Mouse (Mus musculus) heart, embryonic 16.5 days (tissue): ENCODE results near the gene Slc22a18. TPM values are rescaled to one million over a fixed set of nuclear protein-coding genes. Genes with fewer than 3 reads are reported as not detected.
A peak's percentile ranks its signal among the peaks of the same experiment; 100 is the strongest.

Experiments
- ATAC-seq: fragments of 200-750 bp; cut with Nextera tagmentation; replicated peaks from 2 replicates; pipeline ENCODE4 v1.8.0; 2017; ENCODE audit warnings: moderate number of reproducible peaks; ENCODE audit not compliant: insufficient read depth, low FRiP score; ENCODE audit errors: extremely low read depth
- H3K27ac ChIP-seq: fragments of 300-500 bp; sonication (generic); 2 replicates; pipeline ENCODE4 v1.5.1; 2014; ENCODE audit warnings: mild to moderate bottlenecking, low read length, control low read depth, moderate library complexity
- H3K27me3 ChIP-seq: fragments of 300-500 bp; sonication (generic); 2 replicates; pipeline ENCODE4 v1.6.1; 2014; ENCODE audit warnings: low read length, mixed read lengths; ENCODE audit not compliant: control insufficient read depth, insufficient read depth
- H3K36me3 ChIP-seq: fragments of 300-500 bp; sonication (generic); 2 replicates; pipeline ENCODE4 v1.6.1; 2014; ENCODE audit not compliant: control insufficient read depth, insufficient read depth
- H3K4me1 ChIP-seq: fragments of 300-500 bp; sonication (generic); 2 replicates; pipeline ENCODE4 v1.6.1; 2014; ENCODE audit warnings: low read length, mixed read lengths; ENCODE audit not compliant: control insufficient read depth, insufficient read depth
- H3K4me2 ChIP-seq: fragments of 300-500 bp; sonication (generic); 2 replicates; pipeline ENCODE4 v1.6.1; 2014; ENCODE audit warnings: low read depth, mild to moderate bottlenecking, control low read depth, low read length
- H3K4me3 ChIP-seq: fragments of 300-500 bp; sonication (generic); 2 replicates; pipeline ENCODE4 v1.5.1; 2014; ENCODE audit warnings: mild to moderate bottlenecking, control low read depth, low read length
- H3K9ac ChIP-seq: fragments of 300-500 bp; sonication (generic); 2 replicates; pipeline ENCODE4 v1.6.1; 2014; ENCODE audit warnings: low read length, control low read depth
- H3K9me3 ChIP-seq: fragments of 300-500 bp; sonication (generic); replicated peaks from 2 replicates; pipeline ENCODE4 v1.6.1; 2016; ENCODE audit warnings: low read length; ENCODE audit not compliant: control insufficient read depth
- WGBS: fragments of 180-500 bp; shearing (Covaris S2); extraction: QIAGEN DNeasy Blood & Tissue Kit; methylation state at CpG from one replicate; pipeline ENCODE4 v1.1.7; 2014; 5-methylcytosine and 5-hydroxymethylcytosine counted together
- polyA plus RNA-seq: library from polyadenylated mRNA; unstranded; fragments of >200 nt; fragmentation: Nextera tagmentation; extraction: Ambion mirVana; gene quantifications from 2 replicates; pipeline ENCODE4 v1.2.1, GENCODE M21; 2015

Gene Slc22a18
- polyA plus RNA-seq: 0.66 and 1.0 TPM in 2 replicates

DNA sequence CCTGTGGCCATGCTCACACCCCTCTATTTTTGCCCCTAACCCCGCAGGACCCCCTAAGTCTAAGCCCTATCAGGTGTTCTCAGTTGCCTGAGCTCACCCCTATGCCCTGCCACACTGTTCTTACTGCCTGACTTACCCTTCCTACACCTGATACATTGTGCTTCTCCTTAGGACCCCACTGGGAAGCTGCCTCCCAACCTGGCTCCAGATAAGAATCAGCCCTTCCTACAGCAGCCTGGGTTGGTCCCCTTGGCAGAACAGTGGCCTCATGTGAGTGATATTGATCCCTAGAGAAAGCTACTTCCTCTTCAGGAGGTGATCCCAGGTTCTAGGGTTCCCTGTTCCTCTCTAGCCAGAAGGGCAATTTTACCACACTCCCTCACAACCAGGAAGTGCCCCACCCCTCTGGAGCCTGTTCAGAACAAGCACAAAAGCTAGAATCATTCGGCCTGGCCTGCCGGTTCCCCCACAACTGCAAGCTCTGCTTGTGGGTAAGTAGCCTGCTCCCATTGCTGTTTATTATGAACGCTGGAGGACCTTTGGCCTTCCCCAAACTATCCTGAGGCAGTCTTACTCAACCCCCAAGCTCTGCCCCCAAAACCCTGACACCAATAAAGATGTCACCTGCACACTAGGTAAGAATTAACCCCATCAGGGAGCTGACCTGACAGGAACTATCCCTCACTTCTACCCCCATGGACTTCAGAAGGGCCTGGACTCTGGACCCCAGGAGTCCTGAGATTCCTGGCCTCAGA, at the start of gene Slc22a18:
TSS of gene Slc22a18 (plus strand) at position 390 of the 755 bp plus-strand sequence.
- Histone ChIP-seq H3K36me3 (no peaks in the 10 kb centered on the region), H3K9ac (no peak within 1 kb of the TSS), H3K27me3 (no peaks in the 10 kb centered on the region; the same call in 1 of the 2 replicates), H3K9me3 (no peaks in the 10 kb centered on the region), H3K27ac (no peak within 1 kb of the TSS), H3K4me1 (peaks cover 5% of the 10 kb centered on the region; the same call in 1 of the 2 replicates), H3K4me2 (no peak within 1 kb of the TSS), H3K4me3 (no peak within 1 kb of the TSS)
- WGBS: 32% methylated on average over 4 of the region's 4 CpGs
- ATAC-seq: no peak

DNA sequence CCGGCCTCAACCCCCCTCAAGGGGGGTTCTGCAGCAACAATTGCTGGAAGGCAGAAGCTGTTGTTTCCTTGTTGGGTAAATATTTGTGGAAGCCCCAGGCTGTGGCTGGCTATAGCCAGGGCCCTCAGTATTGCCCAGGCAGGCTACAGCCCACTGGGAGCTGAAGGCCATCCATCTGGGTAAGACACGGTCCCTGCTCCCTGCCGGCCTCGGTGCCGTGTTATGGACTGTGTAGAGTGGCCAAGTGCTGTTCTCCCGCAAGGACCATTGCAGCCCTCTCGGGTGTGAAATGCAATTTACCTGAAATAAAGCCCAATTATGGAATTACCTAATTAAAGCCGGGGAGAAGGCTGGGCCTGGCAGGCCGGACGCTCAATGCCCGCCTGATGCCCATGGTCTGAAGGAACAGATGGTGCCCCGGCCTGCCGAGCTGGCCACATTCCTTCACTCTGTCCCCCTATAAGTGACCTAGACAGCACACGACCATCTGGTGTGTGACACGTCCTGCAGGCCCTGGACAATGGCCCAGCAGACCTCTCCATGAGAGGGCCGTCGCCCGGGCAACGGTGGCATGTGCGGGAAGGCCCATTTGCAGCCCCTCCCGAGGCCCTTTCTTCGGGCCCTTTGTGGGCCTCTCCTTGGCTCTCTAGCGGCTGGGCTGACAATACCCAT, 45.3 kb upstream of the Slc22a18 start:
- H3K36me3 ChIP-seq: no peaks in the 10 kb centered on the region
- H3K9ac ChIP-seq: no peak overlapping the region
- no peak overlapping the region for H3K27ac ChIP-seq
- H3K4me1 ChIP-seq: peaks cover 3% of the 10 kb centered on the region; the same call in 1 of the 2 replicates
- 71% methylated on average over 23 of the region's 23 CpGs for WGBS
- ATAC-seq: no peak; the same call in 1 of the 2 replicates
- no peaks in the 10 kb centered on the region for H3K27me3 ChIP-seq
- no peaks in the 10 kb centered on the region for H3K9me3 ChIP-seq
- no peak overlapping the region for H3K4me2 ChIP-seq
- no peak overlapping the region for H3K4me3 ChIP-seq

DNA sequence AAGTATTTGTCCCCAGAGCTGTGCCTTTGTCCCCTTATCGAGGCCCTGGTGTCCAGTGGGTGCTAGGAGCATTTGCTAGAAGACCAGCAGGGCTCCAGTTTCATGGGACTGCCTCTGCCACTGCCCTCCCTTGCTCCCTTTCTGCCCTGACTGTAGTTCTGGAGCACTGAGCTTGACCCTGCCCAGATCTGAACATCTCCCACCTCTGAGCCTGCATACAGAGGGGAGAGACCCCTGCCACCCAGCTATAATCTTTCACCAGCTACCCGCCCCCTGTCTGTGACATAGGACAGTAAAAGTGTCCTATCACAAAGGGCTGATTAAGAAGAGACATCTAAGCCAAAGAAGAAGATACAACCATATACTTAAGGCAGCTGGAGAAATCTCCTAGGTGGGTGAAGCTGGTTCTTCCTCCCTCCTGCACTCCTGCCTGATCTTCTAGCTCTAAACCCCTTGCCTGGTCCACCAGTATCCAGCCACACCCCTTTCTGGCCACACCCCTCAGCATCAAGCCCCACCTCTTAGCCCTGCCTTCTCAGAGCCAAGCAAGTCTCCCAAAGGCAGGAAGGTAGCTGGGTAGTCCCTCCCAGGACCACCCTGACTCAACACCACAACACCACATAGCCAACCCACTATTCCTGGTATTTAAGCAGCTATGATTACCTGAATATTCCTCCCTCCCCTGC, 44.6 kb upstream of the Slc22a18 start:
- no peak overlapping the region for H3K9ac ChIP-seq

DNA sequence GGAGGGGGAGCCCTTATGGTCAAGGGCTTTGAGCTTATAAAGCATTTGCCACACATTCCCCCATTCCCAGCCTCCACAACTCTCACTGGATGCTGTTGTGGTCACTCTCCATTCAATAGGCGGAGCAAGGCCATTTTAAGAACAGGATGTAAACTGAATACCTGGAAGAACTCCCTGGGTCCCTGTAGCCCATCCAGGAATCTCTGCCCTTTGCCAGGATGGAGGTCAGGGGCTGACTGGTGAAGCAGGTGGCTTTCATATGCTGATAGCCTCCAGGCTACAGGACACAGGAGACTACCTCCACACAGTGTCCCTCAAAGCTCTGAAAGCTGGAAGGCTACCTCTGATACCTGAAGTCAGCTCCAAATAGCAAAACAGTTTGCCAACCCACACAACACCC, 40.9 kb upstream of the Slc22a18 start:
- Histone ChIP-seq H3K36me3 (no peaks in the 10 kb centered on the region), H3K9me3 (no peaks in the 10 kb centered on the region), H3K4me1 (peaks cover 3% of the 10 kb centered on the region; the same call in 1 of the 2 replicates), H3K9ac (no peak overlapping the region), H3K4me3 (no peak overlapping the region), H3K4me2 (no peak overlapping the region), H3K27ac (no peak overlapping the region), H3K27me3 (no peaks in the 10 kb centered on the region)
- WGBS: 80% methylated on average over 1 of the region's 1 CpGs
- ATAC-seq: no peak

More for the DNA sequence above, 44.6 kb upstream of the Slc22a18 start:
- Histone ChIP-seq H3K27me3 (no peaks in the 10 kb centered on the region), H3K27ac (no peak overlapping the region), H3K9me3 (no peaks in the 10 kb centered on the region), H3K4me1 (peaks cover 3% of the 10 kb centered on the region; the same call in 1 of the 2 replicates), H3K36me3 (no peaks in the 10 kb centered on the region), H3K4me2 (no peak overlapping the region), H3K4me3 (no peak overlapping the region)
- ATAC-seq: no peak
- 56% methylated on average over 2 of the region's 2 CpGs for WGBS

DNA sequence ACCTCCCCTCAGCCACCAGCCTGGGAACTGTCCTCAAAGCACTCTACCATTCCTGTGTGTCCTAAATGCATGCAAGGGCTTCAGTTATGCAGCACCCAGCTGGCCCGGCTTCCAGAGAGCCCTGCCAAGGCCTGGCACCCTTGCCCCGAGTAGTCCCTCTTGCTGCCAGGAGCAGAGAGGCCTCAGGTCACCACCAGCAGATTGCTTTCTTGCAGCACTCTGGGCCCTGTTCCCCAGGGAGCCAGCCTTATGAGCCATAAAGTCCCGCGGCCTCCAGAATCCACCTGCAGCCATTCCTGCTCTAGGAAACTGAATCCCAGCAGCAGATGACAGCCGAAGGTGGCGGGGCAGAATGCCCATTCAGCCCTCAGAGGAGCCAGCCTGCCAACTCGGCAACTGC, 40.2 kb upstream of the Slc22a18 start:
- ATAC-seq: no peak
- H3K27me3 ChIP-seq: no peaks in the 10 kb centered on the region
- no peak overlapping the region for H3K9ac ChIP-seq
- H3K27ac ChIP-seq: no peak overlapping the region
- no peaks in the 10 kb centered on the region for H3K9me3 ChIP-seq
- H3K4me3 ChIP-seq: no peak overlapping the region
- no peaks in the 10 kb centered on the region for H3K36me3 ChIP-seq
- 75% methylated on average over 7 of the region's 7 CpGs for WGBS
- no peak overlapping the region for H3K4me2 ChIP-seq
- peaks cover 4% of the 10 kb centered on the region; the same call in 1 of the 2 replicates for H3K4me1 ChIP-seq

DNA sequence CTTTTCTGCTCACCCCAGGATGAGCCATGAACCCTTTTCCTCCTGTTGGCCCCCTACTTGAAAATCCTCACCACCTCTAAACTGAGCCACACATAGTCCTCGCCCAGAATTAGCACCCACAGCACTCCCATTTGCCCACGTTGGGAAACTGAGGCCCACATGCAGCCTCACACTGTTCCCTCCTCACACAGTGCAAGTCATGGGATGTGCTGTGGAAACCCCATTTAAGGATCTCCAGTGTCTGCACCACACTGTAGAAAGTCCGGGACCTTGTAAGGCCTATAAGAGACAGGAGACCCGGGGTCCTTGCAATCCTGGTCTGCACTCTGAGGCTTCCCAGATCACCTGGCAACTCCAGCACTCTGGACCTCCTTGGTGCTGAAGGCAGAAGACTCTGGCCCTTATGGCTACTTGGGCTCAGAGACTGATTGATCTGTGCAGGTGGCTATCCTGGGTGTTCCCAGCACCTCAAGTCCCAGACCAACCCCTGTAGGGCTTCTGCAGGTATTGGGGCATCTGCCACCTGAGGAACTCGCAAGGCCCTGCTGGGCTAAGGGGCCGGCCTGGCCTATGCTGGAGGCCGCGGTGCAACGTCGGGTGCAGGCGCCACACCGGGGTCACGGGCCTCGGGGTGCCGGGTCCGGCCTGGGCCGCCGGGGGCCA, 36.2 kb upstream of the Slc22a18 start:
- WGBS: 22% methylated on average over 18 of the region's 18 CpGs
- Histone ChIP-seq H3K4me3 (peak overlapping the region; percentile 58), H3K36me3 (no peaks in the 10 kb centered on the region), H3K27me3 (no peaks in the 10 kb centered on the region), H3K4me2 (peak overlapping the region; percentile 87), H3K9ac (peak overlapping the region; percentile 74), H3K4me1 (peaks cover 3% of the 10 kb centered on the region; the same call in 1 of the 2 replicates), H3K9me3 (no peaks in the 10 kb centered on the region), H3K27ac (no peak overlapping the region)
- ATAC-seq: no peak

DNA sequence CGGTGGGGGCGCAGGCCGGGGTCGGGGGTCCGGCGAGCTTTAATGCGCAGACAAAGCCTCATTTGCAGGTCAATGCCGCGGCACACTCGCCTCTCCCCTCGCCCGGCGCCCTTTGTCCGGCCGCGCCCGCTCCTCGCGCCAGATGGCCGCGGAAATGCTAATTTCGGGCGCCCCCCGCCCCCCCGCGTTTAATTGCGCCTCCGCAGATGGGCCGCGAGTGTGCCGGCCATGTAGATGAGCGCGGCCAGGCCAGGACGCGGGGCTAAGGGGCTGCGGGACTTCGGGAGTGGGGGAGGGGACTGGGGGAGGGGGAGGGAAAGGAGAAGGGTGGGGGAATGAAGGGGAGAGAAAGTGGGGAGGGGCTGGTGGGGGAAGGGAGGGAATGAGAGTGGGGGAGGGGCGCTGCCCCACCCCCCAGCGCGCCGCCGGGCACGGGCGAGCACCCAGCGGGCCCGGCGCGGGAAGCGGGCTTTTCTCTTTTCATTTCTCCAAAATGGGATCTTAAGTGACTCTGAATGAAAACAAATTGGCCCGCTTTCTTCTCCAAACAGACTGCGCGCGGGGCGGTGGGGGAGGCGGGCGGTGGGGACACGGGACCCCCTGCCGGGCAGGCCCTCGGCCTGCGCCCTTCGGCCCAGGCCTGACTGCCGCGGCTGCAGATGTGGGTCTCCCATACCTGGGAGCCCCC, 35.5 kb upstream of the Slc22a18 start:
- Histone ChIP-seq H3K9me3 (no peaks in the 10 kb centered on the region), H3K4me1 (peaks cover 3% of the 10 kb centered on the region; the same call in 1 of the 2 replicates), H3K27me3 (no peaks in the 10 kb centered on the region), H3K36me3 (no peaks in the 10 kb centered on the region), H3K4me3 (peak overlapping the region; percentile 58), H3K4me2 (peak overlapping the region; percentile 87), H3K27ac (no peak overlapping the region), H3K9ac (peak overlapping the region; percentile 74)
- no peak for ATAC-seq
- 3% methylated on average over 56 of the region's 63 CpGs for WGBS

DNA sequence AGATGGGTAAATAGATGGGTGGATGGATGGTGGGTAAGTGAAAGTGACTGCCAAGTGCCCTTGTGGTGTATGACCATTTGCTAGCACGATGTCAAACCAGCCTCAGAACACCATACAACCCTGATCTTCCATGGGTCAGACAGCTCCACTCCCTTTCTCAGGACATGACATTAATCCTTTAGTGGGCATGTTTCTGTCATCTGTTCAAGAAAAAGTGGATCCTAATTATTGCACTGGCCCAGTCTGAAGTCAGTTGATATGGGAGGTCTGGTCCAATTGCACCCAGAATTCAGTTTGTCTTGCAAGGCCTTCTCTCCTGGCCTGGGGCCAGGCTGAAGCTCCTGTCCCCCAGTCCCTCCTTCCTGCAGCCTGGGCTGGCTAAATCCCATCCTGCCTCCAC, 34.6 kb upstream of the Slc22a18 start:
- Histone ChIP-seq H3K4me3 (no peak overlapping the region), H3K27me3 (peaks cover 5% of the 10 kb centered on the region; the same call in 1 of the 2 replicates), H3K9me3 (no peaks in the 10 kb centered on the region), H3K4me1 (peaks cover 3% of the 10 kb centered on the region; the same call in 1 of the 2 replicates), H3K27ac (no peak overlapping the region), H3K36me3 (no peaks in the 10 kb centered on the region), H3K4me2 (no peak overlapping the region), H3K9ac (no peak overlapping the region)
- WGBS: 60% methylated on average over 1 of the region's 1 CpGs
- ATAC-seq: no peak
